Mouse (Mus musculus) thymus, postnatal 25 days (tissue): Measurements from ENCODE around the gene Lama5.
A peak's percentile ranks its signal among the peaks of the same experiment; 100 is the strongest.
"Not testable (repeated sequence)": the region's sequence is repeated elsewhere in the genome, so short reads cannot be mapped to it uniquely, and the experiment has no call there.

Experiments
- DNase-seq: peaks from one replicate; pipeline ENCODE4 v3.0.0; 2022

Gene Lama5

GRCm38 (mm10) chr2:180196610-180197322 lies 28.9 kb downstream of the Lama5 start:
- no peak for DNase-seq

- DNase-seq: no peak
These were observed 38.3 kb downstream of the Lama5 start for GRCm38 (mm10) chr2:180187362-180187761.

- no peak for DNase-seq
These were observed 40.0 kb downstream of the Lama5 start for GRCm38 (mm10) chr2:180185686-180186085.

- no peak for DNase-seq
These were observed 40.9 kb downstream of the Lama5 start for GRCm38 (mm10) chr2:180184752-180185109.

GRCm38 (mm10) chr2:180184011-180184751 lies 41.5 kb downstream of the Lama5 start:
- no peak for DNase-seq

GRCm38 (mm10) chr2:180181542-180181941 lies 44.1 kb downstream of the Lama5 start:
- no peak for DNase-seq

- DNase-seq: no peak
These were observed 49.9 kb downstream of the Lama5 start for GRCm38 (mm10) chr2:180175725-180176124.

GRCm38 (mm10) chr2:180174121-180174520 lies 51.5 kb downstream of the Lama5 start:
- no peak for DNase-seq

GRCm38 (mm10) chr2:180173711-180174110 lies 51.9 kb downstream of the Lama5 start:
- DNase-seq: not testable (repeated sequence)

- DNase-seq: no peak
These were observed 52.5 kb downstream of the Lama5 start for GRCm38 (mm10) chr2:180173163-180173562.

GRCm38 (mm10) chr2:180172152-180172551 lies 53.5 kb downstream of the Lama5 start:
- DNase-seq: no peak

GRCm38 (mm10) chr2:180171522-180172070 lies 54.1 kb downstream of the Lama5 start:
- no peak for DNase-seq

GRCm38 (mm10) chr2:180170806-180171521 lies 54.7 kb downstream of the Lama5 start, which contains the start of gene Adrm1:
Gene Adrm1, plus strand, starts transcription at chr2:180171485.
- peak; percentile 98 for DNase-seq

- no peak for DNase-seq
These were observed 55.4 kb downstream of the Lama5 start for GRCm38 (mm10) chr2:180170151-180170805.

GRCm38 (mm10) chr2:180166869-180167268 lies 58.8 kb downstream of the Lama5 start:
- DNase-seq: no peak

- DNase-seq: no peak
These were observed 59.8 kb downstream of the Lama5 start for GRCm38 (mm10) chr2:180165855-180166254.

- DNase-seq: no peak
These were observed 67.0 kb downstream of the Lama5 start for GRCm38 (mm10) chr2:180158627-180159026.

- no peak for DNase-seq
These were observed 70.9 kb downstream of the Lama5 start for GRCm38 (mm10) chr2:180154796-180155195.

- DNase-seq: no peak
These were observed 77.1 kb downstream of the Lama5 start for GRCm38 (mm10) chr2:180148551-180148950.

GRCm38 (mm10) chr2:180147379-180147778 lies 78.3 kb downstream of the Lama5 start:
- DNase-seq: no peak

GRCm38 (mm10) chr2:180146091-180146490 lies 79.6 kb downstream of the Lama5 start:
- no peak for DNase-seq

- no peak for DNase-seq
These were observed 90.2 kb downstream of the Lama5 start for GRCm38 (mm10) chr2:180135414-180135813.

- no peak for DNase-seq
These were observed 91.7 kb downstream of the Lama5 start for GRCm38 (mm10) chr2:180133911-180134310.
